Mouse (Mus musculus) c-Kit-positive CD71-positive TER-119-positive erythroid progenitor cells, embryonic 14.5 days (primary cell): Measurements from ENCODE around the gene Homer2.

ENCODE experiments used
- DNase-seq: peaks from one replicate; pipeline ENCODE4 v3.0.0-alpha.2; 2013; ENCODE audit warnings: low spot score

Gene Homer2

DNA sequence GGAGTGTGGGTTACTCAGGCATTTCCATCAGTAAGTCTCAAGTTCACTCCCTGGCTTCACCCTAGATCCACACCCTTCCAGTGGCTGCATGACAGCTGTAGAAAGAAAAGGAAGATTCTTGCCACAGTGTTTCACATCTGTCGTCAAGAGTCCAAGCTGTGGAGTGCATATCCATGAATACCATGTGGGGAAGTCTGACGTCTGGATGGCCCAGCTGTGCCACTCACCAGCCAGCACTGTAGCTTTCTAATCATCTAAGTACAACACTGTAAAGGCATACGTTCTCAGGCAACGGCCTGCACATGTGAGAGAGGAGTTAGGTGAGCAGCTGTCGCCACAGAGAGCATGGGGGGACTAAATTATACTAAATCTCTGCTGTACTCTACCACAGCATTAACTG is 56.0 kb downstream of the Homer2 start:
- DNase-seq: no peak

- no peak for DNase-seq
Measured at GRCm38 (mm10) chr7:81649270-81649669, 58.1 kb downstream of the Homer2 start.

GRCm38 (mm10) chr7:81647959-81648358 is 59.4 kb downstream of the Homer2 start:
- no peak for DNase-seq

DNA sequence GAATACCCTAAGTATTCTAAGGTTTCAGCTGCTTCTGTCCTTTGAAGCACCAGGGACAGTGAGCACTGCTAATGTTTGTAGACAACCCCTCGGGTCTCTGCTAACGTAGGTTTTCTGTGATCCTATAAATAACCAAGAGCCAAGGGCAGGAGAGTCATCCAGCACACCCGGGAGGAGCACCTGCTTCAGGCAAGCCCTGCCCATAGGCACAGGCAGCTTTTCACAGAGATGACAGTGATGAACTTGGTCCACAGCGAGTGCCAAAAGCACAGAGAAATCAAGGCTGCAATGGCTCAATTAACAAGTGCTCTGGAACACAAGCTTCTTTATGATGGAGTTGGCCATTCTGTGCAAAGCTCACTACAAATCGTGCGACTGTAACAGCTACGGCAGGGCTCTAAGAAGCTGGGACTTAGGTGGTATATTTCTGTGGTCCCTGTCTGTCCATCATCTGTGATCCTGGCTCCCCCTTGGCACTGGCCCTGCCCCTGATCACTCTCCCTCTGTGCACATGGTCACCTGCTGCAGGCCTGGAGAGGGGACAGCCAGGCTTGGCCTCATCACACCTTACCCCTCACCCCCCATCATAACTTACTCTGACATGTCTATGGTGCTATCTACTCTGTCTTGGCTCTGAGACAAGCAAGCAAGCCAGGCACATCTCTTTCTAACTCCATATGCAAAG is 62.6 kb downstream of the Homer2 start:
- DNase-seq: no peak

DNA sequence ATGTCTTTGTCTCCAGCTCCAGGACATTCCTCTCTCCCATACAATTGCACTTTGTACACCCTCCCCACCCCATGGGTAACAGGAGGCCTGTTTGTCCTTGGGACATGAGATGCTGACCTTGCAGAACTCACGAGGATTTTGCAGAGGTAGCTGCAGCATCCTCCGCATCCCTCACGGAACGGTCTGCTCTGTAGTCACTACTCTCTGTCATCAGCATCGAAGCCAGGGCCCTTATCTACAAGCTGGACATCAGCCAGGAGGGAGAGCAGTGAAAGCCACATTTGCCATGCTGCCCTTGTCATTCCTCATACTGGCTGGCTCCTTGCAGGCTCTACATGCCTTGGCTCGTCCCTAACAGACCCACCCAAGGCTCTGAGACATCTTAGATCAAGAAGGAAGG is 66.2 kb downstream of the Homer2 start:
- DNase-seq: no peak

DNA sequence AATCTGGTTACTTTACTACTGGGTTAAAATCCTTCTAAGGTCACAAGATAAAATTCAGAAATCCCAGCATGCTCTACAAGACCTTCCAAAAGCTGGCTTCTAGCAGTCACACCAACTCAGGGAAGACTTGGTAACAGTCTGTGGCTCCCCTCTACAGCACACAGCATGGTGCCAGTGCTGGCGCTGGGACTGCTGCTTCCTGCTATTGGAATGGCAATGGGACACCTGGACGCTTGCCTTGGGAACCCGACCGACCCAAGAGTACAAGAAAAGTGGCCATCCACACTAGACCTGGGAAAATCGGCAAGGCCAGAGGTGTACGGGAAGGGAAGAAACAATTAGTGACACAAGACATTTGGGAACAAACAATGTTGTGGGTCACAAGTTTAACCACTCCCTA is 74.7 kb downstream of the Homer2 start:
- no peak for DNase-seq

- DNase-seq: no peak
Measured at GRCm38 (mm10) chr7:81631261-81631660, 76.1 kb downstream of the Homer2 start.

DNA sequence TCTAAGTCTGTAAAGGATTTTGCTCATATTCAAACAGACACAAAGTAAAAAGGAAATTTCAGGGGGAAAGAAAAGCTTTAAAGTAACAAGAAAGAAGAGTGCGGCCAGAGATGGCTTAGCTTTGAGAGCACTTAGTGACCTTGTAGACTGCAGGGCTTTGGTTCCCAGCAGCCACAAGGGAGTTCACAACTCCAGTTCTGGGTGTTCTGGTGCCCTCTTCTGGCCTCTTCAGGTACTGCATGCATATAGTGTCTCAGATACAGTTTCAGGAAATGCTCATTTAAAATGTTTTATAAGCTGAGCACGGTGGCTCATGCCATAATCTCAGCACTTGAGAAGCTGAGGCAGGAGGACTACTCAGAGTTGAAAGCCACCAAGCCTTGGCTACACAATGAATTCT is 80.9 kb downstream of the Homer2 start:
- no peak for DNase-seq

DNA sequence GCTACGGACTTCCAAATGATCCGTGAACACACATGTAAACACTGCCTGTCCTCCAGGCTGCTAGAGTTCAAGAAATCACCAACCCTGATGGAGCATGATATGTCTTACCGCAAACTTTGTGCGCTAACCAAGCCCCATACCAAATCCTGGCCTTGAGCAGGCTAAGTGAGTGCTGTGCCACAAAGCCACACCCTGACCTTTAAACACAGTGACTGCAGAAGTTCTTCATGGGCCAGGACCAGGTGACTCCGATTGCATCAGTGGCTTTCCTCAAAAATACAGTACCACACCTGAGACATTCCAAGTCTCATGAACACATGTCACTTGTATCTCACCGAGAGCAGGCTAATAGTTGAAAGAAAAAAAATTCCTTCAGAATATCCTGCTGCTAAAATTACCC is 83.6 kb downstream of the Homer2 start:
- no peak for DNase-seq

GRCm38 (mm10) chr7:81622793-81623192 is 84.5 kb downstream of the Homer2 start:
- DNase-seq: no peak

DNA sequence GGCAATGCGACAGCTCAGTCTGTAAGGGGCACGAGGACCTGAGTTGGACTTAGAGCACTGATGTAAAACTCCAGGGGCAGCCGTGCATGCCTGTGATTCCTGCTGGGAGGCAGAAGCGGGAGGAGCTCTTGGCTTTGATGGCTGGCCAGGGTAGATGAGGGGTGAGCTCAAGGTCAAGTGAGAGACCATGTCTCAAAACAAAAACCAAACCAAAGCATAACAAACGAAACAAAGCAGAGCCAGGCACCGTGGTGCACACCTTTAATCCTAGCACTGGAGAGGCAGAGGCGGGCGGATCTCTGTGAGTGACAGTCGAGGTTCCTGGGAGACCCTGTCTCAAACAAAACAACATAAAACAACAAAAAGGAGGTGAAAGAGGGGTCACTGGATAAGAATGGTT is 92.3 kb downstream of the Homer2 start:
- no peak for DNase-seq

- DNase-seq: no peak
Measured at GRCm38 (mm10) chr7:81612856-81613635, 94.3 kb downstream of the Homer2 start.

GRCm38 (mm10) chr7:81610125-81610524 is 97.2 kb downstream of the Homer2 start:
- DNase-seq: peak; percentile 76

- DNase-seq: no peak
Measured at GRCm38 (mm10) chr7:81606452-81606851, 100.9 kb downstream of the Homer2 start.

DNA sequence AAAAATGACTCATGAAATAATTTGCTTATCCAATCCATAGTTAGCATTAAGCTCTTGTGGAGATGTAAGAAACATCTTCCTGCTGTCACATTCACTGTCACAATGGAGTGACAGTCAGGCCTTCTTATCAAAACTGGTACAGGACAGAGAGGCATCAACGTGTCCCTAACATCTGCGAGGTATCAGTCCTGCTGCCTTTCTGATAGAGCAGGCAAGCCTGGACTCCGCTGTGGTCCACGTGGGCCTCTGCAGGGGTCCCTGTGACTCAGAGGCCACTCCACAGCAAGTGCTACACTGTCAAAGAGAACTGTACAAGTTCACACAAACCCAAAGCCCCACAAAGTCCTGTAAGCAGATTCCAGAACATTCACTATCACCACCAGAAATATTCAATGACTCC is 101.8 kb downstream of the Homer2 start:
- DNase-seq: peak; percentile 63

DNA sequence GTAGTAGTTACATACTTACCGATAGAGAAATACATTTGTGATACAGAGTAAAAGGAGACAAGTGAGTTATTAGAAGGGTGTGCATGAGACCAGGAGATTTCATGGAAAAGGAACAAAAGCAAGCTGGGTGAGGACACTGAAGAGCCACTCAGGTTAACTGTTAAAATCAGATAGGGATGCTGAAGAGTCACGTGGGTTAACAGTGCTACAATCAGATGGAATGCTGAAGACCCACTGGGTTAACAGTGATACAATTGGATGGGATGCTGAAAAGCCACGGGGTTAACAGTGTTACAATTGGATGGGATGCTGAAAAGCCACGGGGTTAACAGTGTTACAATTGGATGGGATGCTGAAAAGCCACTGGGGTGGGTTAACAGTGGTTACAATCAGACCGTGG is 102.3 kb downstream of the Homer2 start:
- DNase-seq: peak; percentile 23

GRCm38 (mm10) chr7:81599379-81600280 is 107.7 kb downstream of the Homer2 start:
- no peak for DNase-seq

- DNase-seq: no peak
Measured at GRCm38 (mm10) chr7:81597660-81598059, 109.7 kb downstream of the Homer2 start.

GRCm38 (mm10) chr7:81596086-81596485 is 111.2 kb downstream of the Homer2 start:
- DNase-seq: no peak

GRCm38 (mm10) chr7:81595056-81595455 is 112.3 kb downstream of the Homer2 start:
- DNase-seq: no peak

DNA sequence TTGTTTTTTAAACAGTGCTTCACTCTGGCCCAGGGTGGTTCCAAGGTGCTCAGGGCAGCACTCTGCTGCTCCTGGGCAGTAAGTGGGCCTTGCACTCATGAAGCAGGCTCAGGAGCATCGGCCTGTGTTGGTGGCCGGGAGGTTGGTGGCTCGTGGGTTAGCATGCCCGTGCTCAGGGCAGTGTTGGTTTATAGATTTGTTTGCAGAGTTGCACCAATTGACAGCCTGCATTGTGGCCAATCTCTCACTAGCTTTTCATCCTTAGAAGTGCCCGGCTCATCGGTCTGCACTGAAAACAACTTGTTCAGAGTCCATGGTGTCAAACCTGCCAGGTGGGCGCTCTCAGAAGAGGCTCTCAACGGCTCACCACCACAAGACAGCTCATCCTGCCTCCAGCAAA is 113.9 kb downstream of the Homer2 start:
- DNase-seq: no peak

DNA sequence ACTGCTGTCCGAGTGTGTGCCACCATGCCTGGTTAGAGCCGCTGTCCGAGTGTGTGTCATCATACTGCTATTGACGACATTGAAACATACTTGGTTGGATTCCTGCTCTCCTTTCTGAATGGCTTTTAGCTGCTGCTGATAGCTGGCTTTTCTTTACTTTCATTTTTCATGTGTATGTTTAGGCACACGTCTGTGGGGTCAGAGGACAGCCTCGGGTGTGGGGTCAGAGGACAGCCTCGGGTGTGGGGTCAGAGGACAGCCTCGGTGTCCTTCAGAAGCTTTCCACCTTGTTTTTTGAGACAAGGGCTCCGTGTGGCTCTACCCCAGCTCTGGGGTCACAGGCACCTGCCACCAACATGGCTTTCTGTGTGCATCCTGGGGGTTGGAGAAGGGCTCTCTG is 114.6 kb downstream of the Homer2 start:
- DNase-seq: no peak

DNA sequence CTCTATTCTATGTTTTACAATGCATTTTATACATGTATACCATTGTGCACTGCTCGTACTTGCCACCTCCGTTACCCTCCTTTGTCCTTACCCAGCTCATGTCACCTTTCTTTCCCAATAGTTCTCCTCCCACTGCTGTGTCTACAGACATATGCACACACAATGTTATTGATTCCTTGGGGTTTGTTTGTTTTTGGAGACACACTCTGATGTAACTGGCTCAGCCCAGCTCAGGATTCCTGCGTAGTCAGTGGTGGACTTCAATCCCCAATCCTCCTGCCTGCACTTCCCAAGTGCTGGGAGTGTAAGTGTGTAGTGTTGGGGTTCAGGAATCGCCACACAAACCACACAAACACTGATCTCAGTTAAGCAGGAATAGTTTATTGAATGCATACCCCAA is 120.1 kb downstream of the Homer2 start:
- DNase-seq: no peak
